Mouse (Mus musculus): ENCODE results near the gene Itga7. TPM values are rescaled to one million over a fixed set of nuclear protein-coding genes. Genes with fewer than 3 reads are reported as not detected.

Gene Itga7
- polyA plus RNA-seq, 1 experiment from 2014 or later: 2.9 TPM

- no peak overlapping the region for H3K4me3 ChIP-seq (replicated peaks)
- no peaks in the 10 kb centered on the region for H3K9me3 ChIP-seq
- no peak for ATAC-seq
- H3K36me3 ChIP-seq: no peaks in the 10 kb centered on the region
- H3K27ac ChIP-seq: no peak overlapping the region
- no peak overlapping the region for H3K9ac ChIP-seq
- H3K4me2 ChIP-seq (replicated peaks): no peak overlapping the region
- WGBS: 77% methylated on average over 6 of the region's 6 CpGs
- H3K27me3 ChIP-seq (replicated peaks): peaks cover 10% of the 10 kb centered on the region
- 0 out of 2 replicates have a peak, but pooled peaks cover 8% of the 10 kb centered on the region for H3K4me1 ChIP-seq (replicated peaks)
Measured at GRCm38 (mm10) chr10:128899759-128900490, 33.7 kb upstream of the Itga7 start.

- no peak for ATAC-seq
- Histone ChIP-seq H3K9ac (no peak within 1 kb of the TSS), H3K4me2 (replicated peaks) (no peak within 1 kb of the TSS), H3K27ac (no peak within 1 kb of the TSS), H3K4me3 (replicated peaks) (no peak within 1 kb of the TSS), H3K9me3 (no peaks in the 10 kb centered on the region), H3K36me3 (no peaks in the 10 kb centered on the region), H3K27me3 (replicated peaks) (peaks cover 10% of the 10 kb centered on the region), H3K4me1 (replicated peaks) (0 out of 2 replicates have a peak, but pooled peaks cover 7% of the 10 kb centered on the region)
- WGBS: 71% methylated on average over 3 of the region's 3 CpGs
Measured at GRCm38 (mm10) chr10:128900698-128901097, 32.9 kb upstream of the Itga7 start, which contains the start of gene Cd63. Cd63 (plus strand) TSS chr10:128900989.

GRCm38 (mm10) chr10:128901409-128901808 is 32.2 kb upstream of the Itga7 start:
- WGBS: 80% methylated on average over 1 of the region's 1 CpGs

GRCm38 (mm10) chr10:128902409-128902988 is 31.1 kb upstream of the Itga7 start:
- Histone ChIP-seq H3K27me3 (replicated peaks) (no peaks in the 10 kb centered on the region), H3K4me3 (replicated peaks) (no peak overlapping the region), H3K4me2 (replicated peaks) (no peak overlapping the region), H3K27ac (no peak overlapping the region), H3K9ac (no peak overlapping the region), H3K4me1 (replicated peaks) (no peaks in the 10 kb centered on the region), H3K9me3 (no peaks in the 10 kb centered on the region), H3K36me3 (no peaks in the 10 kb centered on the region)
- 81% methylated on average over 3 of the region's 3 CpGs for WGBS
- ATAC-seq: no peak

More at GRCm38 (mm10) chr10:128901409-128901808, 32.2 kb upstream of the Itga7 start:
- Histone ChIP-seq H3K4me3 (replicated peaks) (no peak overlapping the region), H3K4me2 (replicated peaks) (no peak overlapping the region), H3K27ac (no peak overlapping the region), H3K9me3 (no peaks in the 10 kb centered on the region), H3K27me3 (replicated peaks) (peaks cover 5% of the 10 kb centered on the region), H3K9ac (no peak overlapping the region), H3K4me1 (replicated peaks) (no peaks in the 10 kb centered on the region), H3K36me3 (no peaks in the 10 kb centered on the region)
- ATAC-seq: no peak

- Histone ChIP-seq H3K4me2 (replicated peaks) (no peak overlapping the region), H3K36me3 (no peaks in the 10 kb centered on the region), H3K4me3 (replicated peaks) (no peak overlapping the region), H3K4me1 (replicated peaks) (peaks cover 9% of the 10 kb centered on the region; the same call in 1 of the 2 replicates), H3K27me3 (replicated peaks) (no peaks in the 10 kb centered on the region), H3K27ac (no peak overlapping the region), H3K9me3 (no peaks in the 10 kb centered on the region), H3K9ac (no peak overlapping the region)
- 70% methylated on average over 5 of the region's 5 CpGs for WGBS
- no peak for ATAC-seq
Measured at GRCm38 (mm10) chr10:128904812-128905211, 28.8 kb upstream of the Itga7 start.

- peak overlapping the region; percentile 84 for H3K4me2 ChIP-seq (replicated peaks)
- peak overlapping the region; percentile 75 for H3K4me3 ChIP-seq (replicated peaks)
- H3K27ac ChIP-seq: peak overlapping the region; percentile 92
- peak overlapping the region; percentile 90 for H3K9ac ChIP-seq
- no peaks in the 10 kb centered on the region for H3K27me3 ChIP-seq (replicated peaks)
- H3K4me1 ChIP-seq (replicated peaks): peaks cover 21% of the 10 kb centered on the region
- H3K9me3 ChIP-seq: no peaks in the 10 kb centered on the region
- ATAC-seq: peak; percentile 56
- H3K36me3 ChIP-seq: peaks cover 6% of the 10 kb centered on the region
- 47% methylated on average over 13 of the region's 13 CpGs for WGBS
Measured at GRCm38 (mm10) chr10:128908778-128909448, 24.7 kb upstream of the Itga7 start.

GRCm38 (mm10) chr10:128909567-128910028 is 24.0 kb upstream of the Itga7 start:
- peak overlapping the region; percentile 90 for H3K9ac ChIP-seq
- 1% methylated on average over 38 of the region's 41 CpGs for WGBS
- H3K4me3 ChIP-seq (replicated peaks): peak overlapping the region; percentile 75
- H3K27me3 ChIP-seq (replicated peaks): no peaks in the 10 kb centered on the region
- peak overlapping the region; percentile 84 for H3K4me2 ChIP-seq (replicated peaks)
- H3K27ac ChIP-seq: peak overlapping the region; percentile 92
- H3K9me3 ChIP-seq: no peaks in the 10 kb centered on the region
- H3K36me3 ChIP-seq: peaks cover 11% of the 10 kb centered on the region
- H3K4me1 ChIP-seq (replicated peaks): peaks cover 21% of the 10 kb centered on the region
- ATAC-seq: peak; percentile 88

- H3K4me1 ChIP-seq (replicated peaks): peaks cover 21% of the 10 kb centered on the region
- peak overlapping the region; percentile 92 for H3K27ac ChIP-seq
- peak overlapping the region; percentile 75 for H3K4me3 ChIP-seq (replicated peaks)
- H3K36me3 ChIP-seq: peaks cover 12% of the 10 kb centered on the region
- under 1% methylated on average over 66 of the region's 66 CpGs for whole genome bisulfite sequencing
- H3K27me3 ChIP-seq (replicated peaks): no peaks in the 10 kb centered on the region
- H3K9me3 ChIP-seq: no peaks in the 10 kb centered on the region
- H3K9ac ChIP-seq: peak overlapping the region; percentile 90
- peak; percentile 58 for ATAC-seq
- peak overlapping the region; percentile 84 for H3K4me2 ChIP-seq (replicated peaks)
Measured at GRCm38 (mm10) chr10:128910066-128910841, 23.4 kb upstream of the Itga7 start.

- peak overlapping the region; percentile 75 for H3K4me3 ChIP-seq (replicated peaks)
- peaks cover 14% of the 10 kb centered on the region for H3K36me3 ChIP-seq
- no peaks in the 10 kb centered on the region for H3K27me3 ChIP-seq (replicated peaks)
- no peaks in the 10 kb centered on the region for H3K9me3 ChIP-seq
- peaks cover 21% of the 10 kb centered on the region for H3K4me1 ChIP-seq (replicated peaks)
- H3K4me2 ChIP-seq (replicated peaks): peak overlapping the region; percentile 84
- ATAC-seq: no peak
- 0 out of 2 replicates have a peak overlapping the region, but pooled peaks have one; percentile 90 for H3K9ac ChIP-seq
- WGBS: 89% methylated on average over 6 of the region's 6 CpGs
- H3K27ac ChIP-seq: no peak overlapping the region
Measured at GRCm38 (mm10) chr10:128911430-128911829, 22.2 kb upstream of the Itga7 start.

GRCm38 (mm10) chr10:128912268-128912667 is 21.4 kb upstream of the Itga7 start:
- 94% methylated on average over 4 of the region's 4 CpGs for WGBS
- no peak overlapping the region for H3K27ac ChIP-seq
- no peak overlapping the region for H3K4me2 ChIP-seq (replicated peaks)
- no peaks in the 10 kb centered on the region for H3K27me3 ChIP-seq (replicated peaks)
- H3K9ac ChIP-seq: no peak overlapping the region
- no peak overlapping the region for H3K4me3 ChIP-seq (replicated peaks)
- no peaks in the 10 kb centered on the region for H3K9me3 ChIP-seq
- H3K4me1 ChIP-seq (replicated peaks): peaks cover 21% of the 10 kb centered on the region
- peaks cover 21% of the 10 kb centered on the region for H3K36me3 ChIP-seq
- no peak for ATAC-seq

- H3K4me1 ChIP-seq (replicated peaks): peaks cover 21% of the 10 kb centered on the region
- H3K9ac ChIP-seq: no peak overlapping the region
- no peak overlapping the region for H3K4me3 ChIP-seq (replicated peaks)
- H3K36me3 ChIP-seq: peaks cover 26% of the 10 kb centered on the region
- 64% methylated on average over 4 of the region's 4 CpGs for WGBS
- H3K9me3 ChIP-seq: no peaks in the 10 kb centered on the region
- 0 out of 2 replicates have a peak overlapping the region, but pooled peaks have one; percentile 22 for H3K27ac ChIP-seq
- no peaks in the 10 kb centered on the region for H3K27me3 ChIP-seq (replicated peaks)
- no peak for ATAC-seq
- no peak overlapping the region for H3K4me2 ChIP-seq (replicated peaks)
Measured at GRCm38 (mm10) chr10:128912791-128913190, 20.8 kb upstream of the Itga7 start.
